ENCODE assay signal across 9 mouse cellular contexts in genomic region chr1:133386209-133386608, GRCm38 (mm10). TPM values are rescaled to one million over a fixed set of nuclear protein-coding genes. Genes with fewer than 3 reads are reported as not detected.
DNase-seq lines count a peak whose midpoint lies in the region; ATAC-seq lines count a peak whose summit lies in the region.
"Had no signal": no experiment of that assay in that cellular context is flagged by ENCODE, and none has a peak within 500 bp of the region (broad histone marks: within the 10 kb centered on the region; RNA-seq: fewer than 3 reads in every experiment).

No protein-coding gene starts in this region.

- peaks cover 27% of the 10 kb centered on the region for H3K4me1 ChIP-seq in midbrain, embryonic 11.5 days (ENCODE audit: control insufficient read depth, insufficient read depth, low read length)
- peaks cover 7% of the 10 kb centered on the region for H3K4me1 ChIP-seq in midbrain, embryonic 16.5 days (ENCODE audit: control insufficient read depth, insufficient read depth, low read length)
- H3K4me1 ChIP-seq in forebrain, embryonic 11.5 days (replicated peaks; ENCODE audit: control insufficient read depth, insufficient read depth, low read length), result 0 out of 2 replicates have a peak, but pooled peaks cover 8% of the 10 kb centered on the region
- H3K4me1 ChIP-seq in hindbrain, embryonic 14.5 days (replicated peaks; ENCODE audit: control insufficient read depth, insufficient read depth, low read length), result no peaks in the 10 kb centered on the region; the same call in 1 of the 2 replicates
- no peaks in the 10 kb centered on the region for H3K4me1 ChIP-seq in neural tube, embryonic 14.5 days (ENCODE audit: control insufficient read depth, insufficient read depth, low read length)
- peaks cover 8% of the 10 kb centered on the region; the same call in 1 of the 2 replicates for H3K4me1 ChIP-seq in kidney, embryonic 15.5 days

- H3K36me3 ChIP-seq in midbrain, embryonic 11.5 days (ENCODE audit: control insufficient read depth, insufficient read depth, low read length), result peaks cover 19% of the 10 kb centered on the region
- H3K36me3 ChIP-seq in midbrain, embryonic 16.5 days (ENCODE audit: control insufficient read depth, insufficient read depth, low read length), result no peaks in the 10 kb centered on the region
- peaks cover 3% of the 10 kb centered on the region; the same call in 1 of the 2 replicates for H3K36me3 ChIP-seq in forebrain, embryonic 11.5 days (ENCODE audit: control insufficient read depth, insufficient read depth, low read length)
- H3K36me3 ChIP-seq in hindbrain, embryonic 14.5 days (replicated peaks; ENCODE audit: control insufficient read depth, insufficient read depth), result peaks cover 46% of the 10 kb centered on the region
- no peaks in the 10 kb centered on the region for H3K36me3 ChIP-seq in neural tube, embryonic 14.5 days (ENCODE audit: control insufficient read depth, insufficient read depth, low read length)
- peaks cover 84% of the 10 kb centered on the region for H3K36me3 ChIP-seq in kidney, embryonic 15.5 days
- H3K36me3 ChIP-seq: G1E; hindbrain, embryonic 15.5 days had no signal

- peak; percentile 28; the same call in 1 of the 2 replicates for ATAC-seq in midbrain, embryonic 11.5 days (ENCODE audit: low FRiP score)
- ATAC-seq in midbrain, embryonic 16.5 days, result no peak
- ATAC-seq in forebrain, embryonic 11.5 days (replicated peaks; ENCODE audit: low FRiP score), result no peak
- no peak for ATAC-seq in hindbrain, embryonic 14.5 days (ENCODE audit: low FRiP score)
- no peak for ATAC-seq in neural tube, embryonic 14.5 days (ENCODE audit: low read depth)
- no peak for ATAC-seq in kidney, embryonic 15.5 days (replicated peaks; ENCODE audit: low FRiP score)

- no peaks in the 10 kb centered on the region for H3K27me3 ChIP-seq in midbrain, embryonic 11.5 days (ENCODE audit: control insufficient read depth, insufficient read depth, low read length)
- H3K27me3 ChIP-seq in midbrain, embryonic 16.5 days (ENCODE audit: control insufficient read depth, insufficient read depth, low read depth, low read length), result no peaks in the 10 kb centered on the region
- H3K27me3 ChIP-seq in forebrain, embryonic 11.5 days (ENCODE audit: control insufficient read depth, insufficient read depth, low read length), result no peaks in the 10 kb centered on the region; the same call in 1 of the 2 replicates
- no peaks in the 10 kb centered on the region for H3K27me3 ChIP-seq in hindbrain, embryonic 14.5 days (ENCODE audit: control insufficient read depth, insufficient read depth, low read length)
- H3K27me3 ChIP-seq in neural tube, embryonic 14.5 days (ENCODE audit: control insufficient read depth, insufficient read depth, low read length), result no peaks in the 10 kb centered on the region
- no peaks in the 10 kb centered on the region for H3K27me3 ChIP-seq in kidney, embryonic 15.5 days
- H3K27me3 ChIP-seq: hindbrain, embryonic 15.5 days had no signal

- no peak overlapping the region for H3K4me2 ChIP-seq in midbrain, embryonic 11.5 days
- H3K4me2 ChIP-seq in midbrain, embryonic 16.5 days (ENCODE audit: low read length), result no peak overlapping the region; the same call in 1 of the 2 replicates
- H3K4me2 ChIP-seq in forebrain, embryonic 11.5 days (ENCODE audit: low read depth, low read length, severe bottlenecking), result no peak overlapping the region
- H3K4me2 ChIP-seq in hindbrain, embryonic 14.5 days (replicated peaks), result peak overlapping the region; percentile 24; the same call in 1 of the 2 replicates
- no peak overlapping the region for H3K4me2 ChIP-seq in neural tube, embryonic 14.5 days (ENCODE audit: low read depth, low read length)
- no peak overlapping the region for H3K4me2 ChIP-seq in kidney, embryonic 15.5 days

- H3K27ac ChIP-seq in midbrain, embryonic 11.5 days (ENCODE audit: low read depth, low read length), result peak overlapping the region; percentile 21; the same call in 1 of the 2 replicates
- H3K27ac ChIP-seq in midbrain, embryonic 16.5 days (ENCODE audit: low read length), result no peak overlapping the region
- no peak overlapping the region for H3K27ac ChIP-seq in forebrain, embryonic 11.5 days (ENCODE audit: low read depth, low read length)
- H3K27ac ChIP-seq in hindbrain, embryonic 14.5 days, result no peak overlapping the region
- no peak overlapping the region for H3K27ac ChIP-seq in neural tube, embryonic 14.5 days (ENCODE audit: low read depth, low read length)
- no peak overlapping the region for H3K27ac ChIP-seq in kidney, embryonic 15.5 days
- H3K27ac ChIP-seq: hindbrain, embryonic 15.5 days had no signal

- no peaks in the 10 kb centered on the region for H3K9me3 ChIP-seq in midbrain, embryonic 11.5 days (ENCODE audit: control insufficient read depth, low read length)
- no peaks in the 10 kb centered on the region for H3K9me3 ChIP-seq in midbrain, embryonic 16.5 days (replicated peaks; ENCODE audit: control insufficient read depth, low read length, poor library complexity, severe bottlenecking)
- no peaks in the 10 kb centered on the region; the same call in 1 of the 2 replicates for H3K9me3 ChIP-seq in forebrain, embryonic 11.5 days (ENCODE audit: control insufficient read depth, low read length)
- no peaks in the 10 kb centered on the region for H3K9me3 ChIP-seq in hindbrain, embryonic 14.5 days (ENCODE audit: control insufficient read depth, low read length)
- no peaks in the 10 kb centered on the region for H3K9me3 ChIP-seq in neural tube, embryonic 14.5 days (ENCODE audit: control insufficient read depth, low read length)
- H3K9me3 ChIP-seq in kidney, embryonic 15.5 days (replicated peaks), result no peaks in the 10 kb centered on the region
- H3K9me3 ChIP-seq: G1E; hindbrain, embryonic 15.5 days had no signal

- H3K9ac ChIP-seq in midbrain, embryonic 11.5 days (ENCODE audit: low read length), result peak overlapping the region; percentile 39
- H3K9ac ChIP-seq in midbrain, embryonic 16.5 days (ENCODE audit: low read depth, low read length), result no peak overlapping the region
- peak overlapping the region; percentile 39 for H3K9ac ChIP-seq in forebrain, embryonic 11.5 days (ENCODE audit: low read length)
- peak overlapping the region; percentile 24; the same call in 1 of the 2 replicates for H3K9ac ChIP-seq in hindbrain, embryonic 14.5 days
- 0 out of 2 replicates have a peak overlapping the region, but pooled peaks have one; percentile 32 for H3K9ac ChIP-seq in neural tube, embryonic 14.5 days (replicated peaks; ENCODE audit: low read depth, low read length)
- no peak overlapping the region for H3K9ac ChIP-seq in kidney, embryonic 15.5 days

- DNase-seq in midbrain, embryonic 11.5 days (ENCODE audit: low spot score, missing footprints), result peak; percentile 92
- no peak for DNase-seq in forebrain, embryonic 11.5 days (ENCODE audit: low spot score)
- DNase-seq in hindbrain, embryonic 14.5 days (ENCODE audit: low spot score), result no peak
- no peak for DNase-seq in spleen, adult 18-20 months

- 18% methylated on average over 11 of the region's 11 CpGs for WGBS in midbrain, embryonic 11.5 days
- 17% methylated on average over 11 of the region's 11 CpGs for WGBS in midbrain, embryonic 16.5 days
- 22% methylated on average over 11 of the region's 11 CpGs for WGBS in forebrain, embryonic 11.5 days
- WGBS in hindbrain, embryonic 14.5 days, result 38% methylated on average over 11 of the region's 11 CpGs
- 58% methylated on average over 11 of the region's 11 CpGs for WGBS in neural tube, embryonic 14.5 days
- 66% methylated on average over 11 of the region's 11 CpGs for WGBS in kidney, embryonic 15.5 days

- H3K4me3 ChIP-seq in midbrain, embryonic 11.5 days (ENCODE audit: low read depth, low read length), result no peak overlapping the region
- H3K4me3 ChIP-seq in midbrain, embryonic 16.5 days (ENCODE audit: low read depth, low read length), result no peak overlapping the region
- no peak overlapping the region for H3K4me3 ChIP-seq in forebrain, embryonic 11.5 days (ENCODE audit: low read depth, low read length)
- no peak overlapping the region for H3K4me3 ChIP-seq in hindbrain, embryonic 14.5 days (replicated peaks; ENCODE audit: low read length)
- no peak overlapping the region for H3K4me3 ChIP-seq in neural tube, embryonic 14.5 days (ENCODE audit: low read depth, low read length)
- no peak overlapping the region for H3K4me3 ChIP-seq in kidney, embryonic 15.5 days (replicated peaks)
- H3K4me3 ChIP-seq: hindbrain, embryonic 15.5 days had no signal

RNA-seq across cellular contexts. Expression of gene Etnk2, which starts 22.8 kb away (rescaled TPM):
- polyA plus RNA-seq in midbrain, embryonic 11.5 days (2014; fragmentation: Nextera tagmentation; extraction: Ambion mirVana), result 2.1 and 2.5 TPM in 2 replicates
- polyA plus RNA-seq in midbrain, embryonic 16.5 days (2015; fragmentation: Nextera tagmentation; extraction: Ambion mirVana), result 24.6 and 26.5 TPM in 2 replicates
- 1.8 and 2.7 TPM in 2 replicates for polyA plus RNA-seq in forebrain, embryonic 11.5 days (2014; fragmentation: Nextera tagmentation; extraction: Ambion mirVana)
- polyA plus RNA-seq in hindbrain, embryonic 14.5 days (2014; fragmentation: Nextera tagmentation; extraction: Ambion mirVana), result 20.3 TPM in 2 replicates
- 15.4 and 21.6 TPM in 2 replicates for polyA plus RNA-seq in neural tube, embryonic 14.5 days (2014; fragmentation: Nextera tagmentation; extraction: Ambion mirVana)
- polyA plus RNA-seq in kidney, embryonic 15.5 days (2015; fragmentation: Nextera tagmentation; extraction: Ambion mirVana), result 3.3 and 4.0 TPM in 2 replicates
- polyA plus RNA-seq: G1E had no signal

RNA-seq across cellular contexts. Expression of gene Ren1, which starts 35.9 kb away (rescaled TPM):
- not detected in 2 replicates for polyA plus RNA-seq in midbrain, embryonic 11.5 days (2014; fragmentation: Nextera tagmentation; extraction: Ambion mirVana)
- polyA plus RNA-seq in midbrain, embryonic 16.5 days (2015; fragmentation: Nextera tagmentation; extraction: Ambion mirVana), result 0.35 TPM in 1 of 2 replicates, not detected in the other
- polyA plus RNA-seq in forebrain, embryonic 11.5 days (2014; fragmentation: Nextera tagmentation; extraction: Ambion mirVana), result not detected in 2 replicates
- polyA plus RNA-seq in hindbrain, embryonic 14.5 days (2014; fragmentation: Nextera tagmentation; extraction: Ambion mirVana), result 7.3 and 11.1 TPM in 2 replicates
- polyA plus RNA-seq in neural tube, embryonic 14.5 days (2014; fragmentation: Nextera tagmentation; extraction: Ambion mirVana), result 0.39 and 0.83 TPM in 2 replicates
- 251 and 332 TPM in 2 replicates for polyA plus RNA-seq in kidney, embryonic 15.5 days (2015; fragmentation: Nextera tagmentation; extraction: Ambion mirVana)
- polyA plus RNA-seq: G1E had no signal

RNA-seq across cellular contexts. Expression of gene Sox13, which starts 38.0 kb away (rescaled TPM):
- polyA plus RNA-seq in midbrain, embryonic 11.5 days (2014; fragmentation: Nextera tagmentation; extraction: Ambion mirVana), result 22.3 and 23.9 TPM in 2 replicates
- 5.3 and 7.4 TPM in 2 replicates for polyA plus RNA-seq in midbrain, embryonic 16.5 days (2015; fragmentation: Nextera tagmentation; extraction: Ambion mirVana)
- polyA plus RNA-seq in forebrain, embryonic 11.5 days (2014; fragmentation: Nextera tagmentation; extraction: Ambion mirVana), result 12.3 TPM in 2 replicates
- polyA plus RNA-seq in hindbrain, embryonic 14.5 days (2014; fragmentation: Nextera tagmentation; extraction: Ambion mirVana), result 5.8 and 6.0 TPM in 2 replicates
- 4.0 and 5.2 TPM in 2 replicates for polyA plus RNA-seq in neural tube, embryonic 14.5 days (2014; fragmentation: Nextera tagmentation; extraction: Ambion mirVana)
- polyA plus RNA-seq in kidney, embryonic 15.5 days (2015; fragmentation: Nextera tagmentation; extraction: Ambion mirVana), result 15.0 and 16.2 TPM in 2 replicates

Comparison
In these comparisons a context has a peak if more than half of its experiments do, and no peak if none do; other contexts are left out.
1. H3K9ac ChIP-seq: peak in midbrain, embryonic 11.5 days (single experiment), forebrain, embryonic 11.5 days (single experiment), hindbrain, embryonic 14.5 days (single experiment) and neural tube, embryonic 14.5 days (single experiment); none in midbrain, embryonic 16.5 days (single experiment) and kidney, embryonic 15.5 days (single experiment).
2. RNA of gene Ren1, which starts 35.9 kb away (polyA plus RNA-seq): 251 to 332 TPM in kidney, embryonic 15.5 days; 7.3 to 11.1 TPM in hindbrain, embryonic 14.5 days, 0.39 to 0.83 TPM in neural tube, embryonic 14.5 days, 0.35 TPM in midbrain, embryonic 16.5 days, not detected in midbrain, embryonic 11.5 days and not detected in forebrain, embryonic 11.5 days; every median in the first group is over 10 times any median in the second.